Mouse (Mus musculus): ENCODE results near the gene Ice2. TPM values are rescaled to one million over a fixed set of nuclear protein-coding genes. Genes with fewer than 3 reads are reported as not detected.

Ice2 gene
- 10 to 100 TPM; 11.1 to 22.0 (median 21.5) TPM for polyA plus RNA-seq (2017; shearing (Covaris generic))

DNA sequence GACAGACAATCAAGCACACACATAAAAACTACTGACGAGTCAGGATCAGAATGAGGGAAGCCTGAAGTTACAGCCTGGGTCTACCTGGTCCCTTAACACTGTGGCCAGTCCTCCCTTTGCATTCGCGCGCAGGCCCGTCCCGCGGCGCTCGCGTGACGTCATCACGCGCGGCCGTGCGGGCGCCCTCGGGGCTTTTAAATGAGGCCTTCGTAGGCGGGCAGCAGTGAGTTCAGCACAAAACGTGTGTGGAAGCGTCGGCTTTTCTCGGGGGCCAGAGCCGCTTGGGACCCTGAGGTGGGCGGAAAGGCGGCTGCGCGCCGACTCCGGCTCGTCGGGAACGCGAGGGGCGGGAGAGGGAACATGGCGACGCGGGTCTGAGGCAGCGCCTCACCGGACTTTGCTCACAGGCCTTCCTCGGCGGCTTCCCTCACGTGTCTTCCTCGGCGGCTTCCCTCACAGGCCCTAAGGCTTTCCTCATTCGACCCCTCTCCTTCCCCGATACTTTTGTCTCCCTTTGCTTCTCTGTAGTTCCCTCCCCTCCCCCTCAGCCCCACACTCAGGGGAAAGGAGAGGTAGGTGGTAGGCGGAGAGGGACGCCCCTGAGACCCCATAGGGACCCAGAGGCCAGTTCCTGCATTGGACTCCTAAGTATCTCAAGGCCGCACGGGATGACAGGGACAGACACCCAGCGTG is at the start of gene Ice2:
Ice2 (plus strand) TSS at position 147 of the 693 bp plus-strand sequence.
- ATAC-seq: peak; percentile 88

- ATAC-seq: peak; percentile 50
Measured at GRCm38 (mm10) chr9:69349537-69349936, 48.2 kb upstream of the Ice2 start.

DNA sequence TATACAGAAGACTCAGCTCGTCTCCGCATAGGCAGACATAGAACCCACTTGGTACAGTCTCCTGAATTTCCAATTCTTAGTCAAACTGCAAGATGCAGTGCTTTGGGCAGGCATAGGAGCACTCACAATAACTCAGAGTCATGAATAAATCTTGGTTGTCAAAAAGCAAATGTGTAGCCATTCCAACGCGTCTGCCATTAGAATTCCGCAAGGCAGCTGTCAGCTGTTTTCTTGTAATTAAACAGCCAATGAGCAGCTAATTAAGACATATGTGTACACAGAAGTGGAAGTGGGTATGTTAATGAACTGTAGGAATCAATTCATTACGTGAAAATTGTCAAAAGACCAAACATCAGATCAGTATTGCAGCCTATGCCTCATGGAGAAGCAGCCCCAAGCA is 43.5 kb upstream of the Ice2 start:
- no peak for ATAC-seq

DNA sequence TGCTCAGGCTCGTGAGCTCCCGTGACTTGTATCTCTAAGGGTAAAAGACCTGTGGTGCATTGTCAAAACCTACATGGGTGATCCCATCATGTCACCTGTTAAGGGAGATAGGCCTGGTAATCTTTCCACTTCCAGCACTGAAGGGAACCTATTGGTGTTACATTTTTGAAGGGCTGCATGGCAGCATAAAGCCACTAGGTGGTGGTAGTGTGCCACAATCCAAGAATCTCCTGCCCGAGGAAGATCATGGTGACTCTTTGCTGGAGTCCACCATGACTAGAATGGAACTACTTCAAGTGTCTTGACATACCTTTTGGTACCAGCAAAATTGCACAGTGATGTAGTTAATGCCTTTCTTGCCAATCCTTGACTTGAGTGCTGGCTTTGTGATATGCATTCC is 39.9 kb upstream of the Ice2 start:
- ATAC-seq: peak; percentile 46

- no peak for ATAC-seq
Measured at GRCm38 (mm10) chr9:69358797-69359196, 38.9 kb upstream of the Ice2 start.

- no peak for ATAC-seq
Measured at GRCm38 (mm10) chr9:69361951-69362445, 35.7 kb upstream of the Ice2 start.

- no peak for ATAC-seq
Measured at GRCm38 (mm10) chr9:69362766-69363165, 34.9 kb upstream of the Ice2 start.

- no peak for ATAC-seq
Measured at GRCm38 (mm10) chr9:69364117-69364516, 33.6 kb upstream of the Ice2 start.

- ATAC-seq: no peak
Measured at GRCm38 (mm10) chr9:69367055-69367454, 30.7 kb upstream of the Ice2 start.

GRCm38 (mm10) chr9:69368071-69368470 is 29.6 kb upstream of the Ice2 start:
- ATAC-seq: peak; percentile 56

DNA sequence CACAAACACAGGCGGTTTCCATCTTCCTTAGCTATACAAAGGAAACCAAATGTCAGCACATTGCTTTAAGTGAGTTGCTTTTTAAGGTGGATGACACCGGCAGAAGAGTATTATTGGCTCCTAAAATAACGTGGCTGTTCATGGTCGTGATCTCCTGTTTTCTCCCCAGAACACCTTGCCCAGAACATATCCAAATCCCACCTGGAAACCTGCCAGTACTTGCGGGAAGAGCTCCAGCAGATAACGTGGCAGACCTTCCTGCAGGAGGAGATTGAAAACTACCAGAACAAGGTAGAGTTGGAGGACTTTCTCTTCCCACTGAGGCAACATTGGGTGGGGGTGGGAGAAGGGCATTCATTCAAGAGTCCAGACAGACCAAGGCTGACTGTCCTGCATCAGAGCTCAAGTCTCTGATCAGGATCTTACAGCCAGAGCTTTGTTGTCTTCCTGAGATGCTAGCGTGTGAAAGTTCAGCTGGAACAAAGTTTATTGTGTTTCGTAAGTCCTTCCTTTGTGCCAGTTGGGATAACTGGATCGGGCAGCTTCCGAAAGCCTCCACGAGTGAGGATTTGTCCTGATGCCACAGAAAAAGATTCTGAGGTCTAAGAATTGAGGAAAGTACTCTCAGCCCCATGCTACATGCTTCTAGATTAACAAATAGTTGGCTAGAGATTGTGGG is 26.5 kb upstream of the Ice2 start:
- no peak for ATAC-seq

- no peak for ATAC-seq
Measured at GRCm38 (mm10) chr9:69372871-69373270, 24.8 kb upstream of the Ice2 start.

GRCm38 (mm10) chr9:69376982-69377653 is 20.6 kb upstream of the Ice2 start:
- ATAC-seq: no peak

DNA sequence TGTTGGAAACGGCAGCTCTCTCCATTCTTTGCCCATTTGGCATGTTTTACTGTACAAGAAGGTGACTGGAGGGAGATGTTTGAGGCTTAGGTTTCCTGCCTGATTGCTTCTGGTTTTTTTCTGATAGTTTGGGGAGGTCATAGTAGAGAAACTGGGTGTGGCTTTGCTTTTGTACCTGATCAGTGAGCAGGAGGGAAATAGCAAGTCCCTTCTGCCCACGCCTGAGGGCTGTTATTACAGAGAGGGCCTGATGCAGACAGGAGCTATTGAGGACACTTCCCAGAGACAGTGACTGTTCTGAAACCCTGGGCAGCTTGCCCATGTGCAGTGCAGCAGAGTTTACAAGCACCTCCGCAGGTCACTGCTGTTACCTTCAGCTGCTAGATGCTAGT is 20.1 kb upstream of the Ice2 start:
- ATAC-seq: no peak

DNA sequence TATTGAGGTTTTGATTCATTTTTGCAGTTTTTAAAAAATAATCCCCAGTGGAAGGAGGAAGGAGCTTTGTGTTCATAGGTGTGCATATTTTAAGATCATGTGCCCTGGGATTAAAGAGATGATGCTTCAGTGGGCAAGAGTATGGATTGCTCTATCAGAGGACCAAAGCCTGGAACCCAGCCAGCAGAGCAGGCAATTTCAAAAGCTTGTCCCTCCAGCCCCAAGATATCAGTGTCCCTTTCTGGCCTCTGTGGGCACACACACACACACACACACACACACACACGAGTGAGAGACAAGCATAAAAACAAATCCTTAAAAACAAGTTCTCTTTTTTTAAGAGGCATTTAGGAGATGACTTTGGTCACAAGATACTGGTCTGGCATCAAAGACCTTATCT is 17.2 kb upstream of the Ice2 start:
- no peak for ATAC-seq

GRCm38 (mm10) chr9:69381741-69382140 is 16.0 kb upstream of the Ice2 start:
- ATAC-seq: no peak

DNA sequence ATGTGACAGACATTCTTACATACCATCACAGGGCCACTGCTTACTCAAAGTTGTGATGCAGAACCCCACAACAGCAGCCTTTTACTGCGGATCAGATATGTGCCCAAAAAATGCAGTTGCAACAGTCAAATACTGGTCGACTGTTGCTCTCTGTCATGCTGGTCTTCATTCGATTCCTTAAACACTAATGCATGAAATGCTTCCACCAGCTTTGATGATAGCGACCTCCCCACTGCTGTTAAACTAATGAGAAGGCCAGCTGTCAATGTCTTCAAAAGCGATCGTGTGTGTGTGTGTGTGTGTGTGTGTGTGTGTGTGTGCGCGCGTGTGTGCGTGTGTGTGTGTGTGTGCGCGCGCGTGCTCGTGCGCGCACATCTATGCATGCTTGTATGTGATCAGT is 13.2 kb upstream of the Ice2 start:
- no peak for ATAC-seq

GRCm38 (mm10) chr9:69384905-69385304 is 12.8 kb upstream of the Ice2 start:
- ATAC-seq: no peak

GRCm38 (mm10) chr9:69387296-69387695 is 10.4 kb upstream of the Ice2 start:
- ATAC-seq: no peak

DNA sequence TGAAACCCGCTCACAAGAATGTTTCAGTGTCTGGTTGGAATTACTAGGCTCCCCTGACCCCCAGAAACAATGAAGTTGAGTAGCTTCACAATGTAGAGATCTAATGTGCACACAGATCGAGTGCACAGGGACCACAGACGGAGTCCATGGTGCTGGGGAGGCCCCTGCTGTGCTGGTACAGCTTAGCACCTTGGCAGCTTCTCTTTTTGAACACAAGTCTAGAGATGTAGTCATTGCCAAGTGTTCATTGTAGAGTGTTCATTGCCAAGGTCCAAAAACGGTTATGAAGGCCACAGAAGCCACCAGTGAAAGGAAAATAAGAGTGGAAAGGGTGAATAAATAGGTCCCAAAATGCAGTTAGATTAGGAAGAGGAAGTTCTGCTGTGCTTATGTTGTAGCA is 7.1 kb upstream of the Ice2 start:
- ATAC-seq: no peak

DNA sequence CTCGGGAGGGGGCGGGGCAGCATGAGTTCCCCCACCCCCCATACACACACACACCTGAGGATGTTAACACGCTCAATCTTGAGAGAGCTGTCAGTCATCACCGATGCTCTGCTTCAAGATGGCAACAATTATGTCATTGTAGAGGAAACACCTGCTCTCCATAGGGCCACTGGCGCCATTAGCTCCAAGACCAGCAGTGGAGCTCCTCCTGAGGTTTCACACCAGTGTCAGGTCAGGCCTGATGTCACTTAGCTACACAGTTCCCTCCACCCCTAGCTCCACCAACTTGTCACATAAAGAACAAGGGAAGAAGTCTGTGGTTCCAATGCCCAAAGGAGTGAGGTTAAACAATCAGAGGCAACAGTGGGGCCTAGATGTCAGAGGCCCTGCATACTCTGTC is 3.5 kb upstream of the Ice2 start:
- no peak for ATAC-seq

DNA sequence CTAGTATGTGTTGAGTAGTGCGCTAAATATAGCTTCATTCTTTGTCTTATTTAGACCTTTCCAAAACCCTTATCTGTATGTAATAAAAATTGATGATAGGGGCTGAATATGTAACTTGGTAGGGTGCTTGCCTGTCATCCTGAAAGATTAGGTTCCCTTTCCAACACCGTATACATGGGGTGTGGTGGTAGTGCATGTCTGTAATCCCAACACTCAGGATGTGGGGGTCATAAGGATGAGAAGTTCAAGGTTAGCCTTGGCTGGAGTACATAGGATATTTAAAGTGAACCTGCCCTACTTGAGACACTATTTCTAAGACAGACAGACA is 310 bp upstream of the Ice2 start:
- no peak for ATAC-seq

- peak; percentile 22 for ATAC-seq
Measured at GRCm38 (mm10) chr9:69398453-69398850, 746 bp downstream of the Ice2 start.

DNA sequence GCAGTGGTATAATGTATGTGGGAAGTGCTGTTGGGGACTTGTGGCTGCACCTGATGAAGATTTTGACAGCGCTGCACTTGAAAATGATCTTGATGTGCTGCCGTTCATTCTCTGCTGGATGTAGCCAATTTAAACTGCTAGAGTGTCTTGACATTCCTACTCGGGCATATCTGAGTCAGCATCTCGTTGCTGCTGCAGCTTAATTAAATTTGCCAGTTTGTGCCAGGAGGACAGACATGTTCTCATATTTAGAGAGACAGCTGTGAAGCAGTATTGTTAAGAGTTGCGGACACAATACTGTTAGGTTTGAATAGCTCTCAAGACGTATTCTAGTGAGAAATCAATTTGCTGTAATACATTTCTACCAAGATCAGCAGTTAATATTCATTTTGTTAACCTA is 7.0 kb downstream of the Ice2 start:
- no peak for ATAC-seq

Measured in inflammation-experienced regulatory T-cells, adult 6 months (primary cell).